Mouse (Mus musculus) ES-Bruce4 (cell line): ENCODE results near the gene Snca.

Experiments
- EP300 ChIP-seq: IDR thresholded peaks from 2 replicates; pipeline ENCODE4 v1.6.1; 2011; ENCODE audit warnings: low read depth, low read length; ENCODE audit not compliant: insufficient read depth
- POLR2A ChIP-seq: IDR thresholded peaks from one replicate; pipeline ENCODE4 v1.8.1; 2011; ENCODE audit warnings: low read length; ENCODE audit not compliant: insufficient read depth

DNA sequence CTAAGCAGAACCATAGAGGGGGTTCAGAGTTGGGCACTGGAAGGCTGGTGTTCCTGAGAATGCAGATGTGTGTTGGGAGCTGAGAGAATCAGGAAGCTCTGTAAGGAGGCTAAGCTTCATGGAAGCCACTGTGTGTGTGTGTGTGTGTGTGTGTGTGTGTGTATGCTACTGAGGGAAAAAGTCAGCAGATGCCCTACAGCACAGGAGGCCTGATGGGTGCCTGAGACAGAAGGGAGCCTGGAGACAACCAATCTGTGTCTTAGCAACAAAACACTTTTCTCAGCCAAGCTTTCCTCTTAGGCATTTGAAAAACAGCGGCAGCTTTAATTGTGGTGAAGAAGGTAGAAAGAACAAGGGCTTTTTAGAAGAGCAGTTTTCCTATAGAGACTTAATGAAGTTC lies 40.5 kb upstream of the Snca start:
- TF ChIP-seq POLR2A: no peak
- no peak for TF ChIP-seq EP300
